Mouse (Mus musculus) cerebellum, postnatal 14 days (tissue): Measurements from ENCODE around the gene Ccdc153.

Experiments used
- DNase-seq, 2 experiments: peaks; one replicate each; pipeline ENCODE4 v3.0.0; 2021; ENCODE audit warnings: mixed read lengths in 2 of 2

The Ccdc153 gene

GRCm38 (mm10) chr9:44241418-44241817 is 942 bp downstream of the Ccdc153 start:
- DNase-seq, result no peak

GRCm38 (mm10) chr9:44243621-44244020 is 3.1 kb downstream of the Ccdc153 start:
- no peak for DNase-seq

GRCm38 (mm10) chr9:44247907-44248306 is 7.4 kb downstream of the Ccdc153 start:
- no peak for DNase-seq

- DNase-seq, result peak; percentile 52 to 62
These were observed 9.0 kb downstream of the Ccdc153 start for GRCm38 (mm10) chr9:44249181-44250146.

- DNase-seq, result no peak
These were observed 10.0 kb downstream of the Ccdc153 start for GRCm38 (mm10) chr9:44250445-44250844.

- no peak for DNase-seq
These were observed 10.8 kb downstream of the Ccdc153 start, which contains the start of gene Pdzd3 for GRCm38 (mm10) chr9:44251314-44251713. Gene Pdzd3 (minus strand): TSS chr9:44251471.

- DNase-seq, result no peak
These were observed 13.0 kb downstream of the Ccdc153 start for GRCm38 (mm10) chr9:44253441-44253840.

GRCm38 (mm10) chr9:44254508-44255135 is 14.1 kb downstream of the Ccdc153 start:
- no peak for DNase-seq

GRCm38 (mm10) chr9:44255136-44255521 is 14.7 kb downstream of the Ccdc153 start:
- no peak for DNase-seq

GRCm38 (mm10) chr9:44256213-44256612 is 15.7 kb downstream of the Ccdc153 start:
- no peak for DNase-seq

- no peak for DNase-seq
These were observed 18.5 kb downstream of the Ccdc153 start for GRCm38 (mm10) chr9:44259014-44259413.

GRCm38 (mm10) chr9:44261388-44261787 is 20.9 kb downstream of the Ccdc153 start:
- DNase-seq, result no peak

GRCm38 (mm10) chr9:44266478-44267226 is 26.2 kb downstream of the Ccdc153 start:
- no peak for DNase-seq

GRCm38 (mm10) chr9:44267319-44268026 is 27.0 kb downstream of the Ccdc153 start:
- no peak for DNase-seq

GRCm38 (mm10) chr9:44268027-44268360 is 27.5 kb downstream of the Ccdc153 start:
- DNase-seq, result peak; percentile 82 to 88

GRCm38 (mm10) chr9:44268432-44268831 is 28.0 kb downstream of the Ccdc153 start, which contains the start of gene Nlrx1:
Gene Nlrx1 (minus strand): TSS chr9:44268599.
- DNase-seq, result no peak

- DNase-seq, result peak; percentile 47 to 66
These were observed 28.6 kb downstream of the Ccdc153 start for GRCm38 (mm10) chr9:44269077-44269476.

GRCm38 (mm10) chr9:44269973-44270372 is 29.5 kb downstream of the Ccdc153 start:
- no peak for DNase-seq

- no peak for DNase-seq
These were observed 42.7 kb downstream of the Ccdc153 start for GRCm38 (mm10) chr9:44283183-44283582.

GRCm38 (mm10) chr9:44286256-44286850 is 45.9 kb downstream of the Ccdc153 start:
- DNase-seq, result no peak

GRCm38 (mm10) chr9:44287003-44287400 is 46.5 kb downstream of the Ccdc153 start:
- peak in 1 of 2 experiments; percentile 33 for DNase-seq
